Mouse (Mus musculus) small intestine, adult 2 months (tissue): Measurements from ENCODE around the gene Ppp1r12a.

ENCODE experiments used
- CTCF ChIP-seq: fragments of 200-500 bp; IDR thresholded peaks from 2 replicates; pipeline ENCODE4 v1.5.1; 2012; ENCODE audit warnings: low read depth, mild to moderate bottlenecking, control low read depth, inconsistent platforms, low read length, moderate library complexity, mixed read lengths; ENCODE audit not compliant: insufficient replicate concordance, insufficient read length; ENCODE audit errors: extremely low read depth
- POLR2A ChIP-seq: fragments of 200-500 bp; IDR thresholded peaks from 2 replicates; pipeline ENCODE4 v1.6.1; 2012; ENCODE audit warnings: low read depth, mild to moderate bottlenecking, control low read depth, inconsistent platforms, low read length, moderate library complexity

- no peak for TF ChIP-seq CTCF
- TF ChIP-seq POLR2A = no peak
These were observed 40.1 kb downstream of the Ppp1r12a start for GRCm38 (mm10) chr10:108202126-108202525.
